Mouse (Mus musculus) neural tube, embryonic 14.5 days (tissue): ENCODE data around the gene Olfr68. TPM values are rescaled to one million over a fixed set of nuclear protein-coding genes. Genes with fewer than 3 reads are reported as not detected.

Source experiments
- polyA plus RNA-seq: library from polyadenylated mRNA; unstranded; fragments of >200 nt; fragmentation: Nextera tagmentation; extraction: Ambion mirVana; gene quantifications from 2 replicates; pipeline ENCODE4 v1.2.1, GENCODE M21; 2014

Olfr68 gene
- polyA plus RNA-seq, 1 experiment from 2014 or later = not detected

Other genes with a start within 250 kb of the Olfr68 start
- gene Olfr612, start 237.0 kb downstream of the Olfr68 start, polyA plus RNA-seq = not detected in 2 replicates
- not detected in 2 replicates for gene Olfr613, start 231.6 kb downstream of the Olfr68 start, polyA plus RNA-seq
- gene Olfr615, start 223.6 kb downstream of the Olfr68 start, polyA plus RNA-seq = not detected in 2 replicates
- gene Olfr616, start 210.6 kb downstream of the Olfr68 start, polyA plus RNA-seq = not detected in 2 replicates
- not detected in 2 replicates for gene Olfr617, start 206.6 kb downstream of the Olfr68 start, polyA plus RNA-seq
- not detected in 2 replicates for gene Olfr618, start 189.6 kb downstream of the Olfr68 start, polyA plus RNA-seq
- gene Olfr619, start 179.1 kb downstream of the Olfr68 start, polyA plus RNA-seq = not detected in 2 replicates
- gene Olfr620, start 167.2 kb downstream of the Olfr68 start, polyA plus RNA-seq = not detected in 2 replicates
- not detected in 2 replicates for gene Olfr622, start 137.0 kb downstream of the Olfr68 start, polyA plus RNA-seq
- not detected in 2 replicates for gene Olfr623, start 116.0 kb downstream of the Olfr68 start, polyA plus RNA-seq
- not detected in 2 replicates for gene Olfr624, start 108.5 kb downstream of the Olfr68 start, polyA plus RNA-seq
- gene Olfr625-ps1, start 97.0 kb downstream of the Olfr68 start, polyA plus RNA-seq = not detected in 2 replicates
- not detected in 2 replicates for gene Olfr243, start 65.0 kb downstream of the Olfr68 start, polyA plus RNA-seq
- not detected in 2 replicates for gene Olfr628, start 49.3 kb downstream of the Olfr68 start, polyA plus RNA-seq
- gene Olfr629, start 34.8 kb downstream of the Olfr68 start, polyA plus RNA-seq = not detected in 2 replicates
- gene Olfr630, start 22.4 kb downstream of the Olfr68 start, polyA plus RNA-seq = not detected in 2 replicates
- not detected in 2 replicates for gene Olfr69, start 8.1 kb downstream of the Olfr68 start, polyA plus RNA-seq
- gene Olfr67, start 12.1 kb upstream of the Olfr68 start, polyA plus RNA-seq = not detected in 2 replicates
- 1,217 and 1,461 TPM in 2 replicates for gene Hbb-bt, start 34.3 kb upstream of the Olfr68 start, polyA plus RNA-seq
- 2,922 and 4,105 TPM in 2 replicates for gene Hbb-bs, start 48.4 kb upstream of the Olfr68 start, polyA plus RNA-seq
- not detected in 2 replicates for gene Hbb-bh2, start 60.8 kb upstream of the Olfr68 start, polyA plus RNA-seq
- 1.5 and 5.1 TPM in 2 replicates for gene Hbb-bh1, start 63.5 kb upstream of the Olfr68 start, polyA plus RNA-seq
- gene Hbb-y, start 73.5 kb upstream of the Olfr68 start, polyA plus RNA-seq = 261 and 1,449 TPM in 2 replicates
- gene Olfr66, start 106.6 kb upstream of the Olfr68 start, polyA plus RNA-seq = not detected in 2 replicates
- gene Olfr64, start 114.8 kb upstream of the Olfr68 start, polyA plus RNA-seq = not detected in 2 replicates
- gene Olfr65, start 123.8 kb upstream of the Olfr68 start, polyA plus RNA-seq = not detected in 2 replicates
- not detected in 2 replicates for gene Olfr631, start 149.1 kb upstream of the Olfr68 start, polyA plus RNA-seq
- gene Olfr632, start 154.6 kb upstream of the Olfr68 start, polyA plus RNA-seq = not detected in 2 replicates
- not detected in 2 replicates for gene Olfr633, start 164.7 kb upstream of the Olfr68 start, polyA plus RNA-seq
- gene Olfr635, start 191.5 kb upstream of the Olfr68 start, polyA plus RNA-seq = 0.03 TPM in 1 of 2 replicates, not detected in the other
- not detected in 2 replicates for gene Olfr638, start 219.0 kb upstream of the Olfr68 start, polyA plus RNA-seq
- 0.04 TPM in 1 of 2 replicates, not detected in the other for gene Olfr639, start 237.6 kb upstream of the Olfr68 start, polyA plus RNA-seq
- not detected in 2 replicates for gene Olfr640, start 245.9 kb upstream of the Olfr68 start, polyA plus RNA-seq